Mouse (Mus musculus) left cerebral cortex, adult 2 months (tissue): ENCODE data around the gene Slc37a2. TPM values are rescaled to one million over a fixed set of nuclear protein-coding genes. Genes with fewer than 3 reads are reported as not detected.
A peak's percentile ranks its signal among the peaks of the same experiment; 100 is the strongest.

Experiments used
- DNase-seq, 2 experiments: peaks; one replicate each; pipeline ENCODE4 v3.0.0; 2021 to 2022; ENCODE audit warnings: low spot score in 2 of 2, mixed read lengths in 1 of 2; ENCODE audit errors: extremely low spot score in 1 of 2
- H3K27ac ChIP-seq: fragments of 200-600 bp; 2 replicates; pipeline ENCODE4 v1.8.1; 2022
- H3K4me3 ChIP-seq: fragments of 200-600 bp; 2 replicates; pipeline ENCODE4 v1.8.1; 2022
- CTCF ChIP-seq: fragments of 200-600 bp; IDR thresholded peaks from 2 replicates; pipeline ENCODE4 v1.8.1; 2022; ENCODE audit warnings: antibody characterized with exemption, mild to moderate bottlenecking, moderate library complexity
- intact Hi-C: fragments of 180-260 bp; cut with DNase I; formaldehyde crosslinking; loops from one replicate; pipeline ENCODE4 v1.15.1; 2025
- total RNA-seq, 2 experiments: library from RNA; stranded (reverse); gene quantifications; 2 replicates each; pipeline ENCODE4 v1.2.3; 2021

Slc37a2 gene
- total RNA-seq, 2 experiments from 2014 or later = 1.6 to 1.8 TPM

GRCm38 (mm10) chr9:37245404-37245803, 10.1 kb downstream of the Slc37a2 start:
- intact Hi-C loops = no loop called here
- no peak overlapping the region for H3K27ac ChIP-seq
- no peak for DNase-seq
- TF ChIP-seq CTCF = no peak
- no peak overlapping the region for H3K4me3 ChIP-seq

- no peak for TF ChIP-seq CTCF
- intact Hi-C loops = no loop called here
- no peak for DNase-seq
- H3K27ac ChIP-seq = no peak overlapping the region
- H3K4me3 ChIP-seq = no peak overlapping the region
These were observed 10.9 kb downstream of the Slc37a2 start for GRCm38 (mm10) chr9:37244600-37244999.

- H3K4me3 ChIP-seq = no peak overlapping the region
- intact Hi-C loops = no loop called here
- H3K27ac ChIP-seq = no peak overlapping the region
- no peak for DNase-seq
- no peak for TF ChIP-seq CTCF
These were observed 12.8 kb downstream of the Slc37a2 start for GRCm38 (mm10) chr9:37242764-37243163.

GRCm38 (mm10) chr9:37235951-37236737, 19.4 kb downstream of the Slc37a2 start:
- DNase-seq = no peak
- no peak overlapping the region for H3K4me3 ChIP-seq
- no peak for TF ChIP-seq CTCF
- intact Hi-C loops = no loop called here
- H3K27ac ChIP-seq = no peak overlapping the region

GRCm38 (mm10) chr9:37232201-37233195, 23.0 kb downstream of the Slc37a2 start:
- intact Hi-C loops = loop anchor here (2.0 kb wide), 1 partner anchor 262 kb away; no protein-coding TSS in a partner anchor
- DNase-seq = no peak
- Histone ChIP-seq H3K4me3 (no peak overlapping the region), H3K27ac (no peak overlapping the region)
- no peak for TF ChIP-seq CTCF

- TF ChIP-seq CTCF = no peak
- DNase-seq = no peak
- no peak overlapping the region for H3K4me3 ChIP-seq
- intact Hi-C loops = loop anchor here (2.0 kb wide), 1 partner anchor 336 kb away; no protein-coding TSS in a partner anchor
- H3K27ac ChIP-seq = no peak overlapping the region
These were observed 24.9 kb downstream of the Slc37a2 start for GRCm38 (mm10) chr9:37230486-37231195.

- DNase-seq = peak; percentile 66 to 75
- no peak overlapping the region for H3K4me3 ChIP-seq
- H3K27ac ChIP-seq = peak overlapping the region; percentile 63; the same call in 1 of the 2 replicates
- peak; percentile 95 for TF ChIP-seq CTCF
- intact Hi-C loops = loop anchor here (1.0 to 2.0 kb wide), 3 partner anchors 53 to 335 kb away; no protein-coding TSS in a partner anchor
These were observed 25.6 kb downstream of the Slc37a2 start for GRCm38 (mm10) chr9:37229880-37230325.

- no peak for DNase-seq
- H3K4me3 ChIP-seq = no peak overlapping the region
- intact Hi-C loops = no loop called here
- no peak for TF ChIP-seq CTCF
- no peak overlapping the region for H3K27ac ChIP-seq
These were observed 30.0 kb downstream of the Slc37a2 start for GRCm38 (mm10) chr9:37225581-37225980.

- no peak for TF ChIP-seq CTCF
- Histone ChIP-seq H3K4me3 (no peak overlapping the region), H3K27ac (no peak overlapping the region)
- no peak for DNase-seq
- intact Hi-C loops = no loop called here
These were observed 34.8 kb downstream of the Slc37a2 start for GRCm38 (mm10) chr9:37220755-37221154.

GRCm38 (mm10) chr9:37214327-37215060, 41.0 kb downstream of the Slc37a2 start:
- intact Hi-C loops = loop anchor here (5.0 kb wide), 1 partner anchor 67 kb away; the partner anchor contains the start of gene Pknox2
- no peak for DNase-seq
- Histone ChIP-seq H3K4me3 (no peak overlapping the region), H3K27ac (no peak overlapping the region; the same call in 1 of the 2 replicates)
- no peak for TF ChIP-seq CTCF
